Mouse (Mus musculus): ENCODE results near the gene D17H6S53E.

GRCm38 (mm10) chr17:35090166-35090932, 35.8 kb upstream of the D17H6S53E start:
- TF ChIP-seq CTCF (IDR thresholded peaks at IDR 0.05; ENCODE audit: control insufficient read depth, insufficient read depth, insufficient replicate concordance, low read depth, low read length): no peak
- no peak for TF ChIP-seq POLR2A (IDR thresholded peaks at IDR 0.05; ENCODE audit: control insufficient read depth, low read depth, low read length)

Data from testis, adult 2 months (tissue).